Mouse (Mus musculus) monocyte, adult 2 months (primary cell): ENCODE data around the gene Plekha5.

Experiments used
- DNase-seq, 2 experiments: peaks; one replicate each; pipeline ENCODE4 v3.0.0; 2022; ENCODE audit warnings: low spot score in 2 of 2, low read depth in 1 of 2

Gene Plekha5

DNA sequence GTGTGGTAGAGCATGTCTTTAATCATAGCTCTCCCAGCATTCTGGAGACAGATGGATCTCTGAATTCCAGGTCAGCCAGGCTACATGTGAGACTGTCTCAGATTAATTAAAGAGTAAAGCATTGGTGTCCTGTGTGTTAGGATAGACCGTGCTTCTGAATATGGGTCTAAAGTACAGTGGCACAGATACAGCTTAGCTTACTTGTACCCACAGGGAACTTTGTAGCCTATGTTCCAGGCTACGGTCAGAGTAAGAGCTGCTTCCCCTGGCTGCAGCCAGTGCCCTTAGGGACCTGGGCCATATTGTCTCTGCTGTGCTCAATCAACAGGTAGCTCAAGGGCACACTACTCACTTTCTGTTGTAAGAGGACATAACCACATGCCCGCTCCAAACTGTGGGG, 30.5 kb downstream of the Plekha5 start:
- no peak for DNase-seq

GRCm38 (mm10) chr6:140455851-140456250, 32.0 kb downstream of the Plekha5 start:
- no peak for DNase-seq

- DNase-seq = no peak
Measured at GRCm38 (mm10) chr6:140456393-140457163, 32.7 kb downstream of the Plekha5 start.

DNA sequence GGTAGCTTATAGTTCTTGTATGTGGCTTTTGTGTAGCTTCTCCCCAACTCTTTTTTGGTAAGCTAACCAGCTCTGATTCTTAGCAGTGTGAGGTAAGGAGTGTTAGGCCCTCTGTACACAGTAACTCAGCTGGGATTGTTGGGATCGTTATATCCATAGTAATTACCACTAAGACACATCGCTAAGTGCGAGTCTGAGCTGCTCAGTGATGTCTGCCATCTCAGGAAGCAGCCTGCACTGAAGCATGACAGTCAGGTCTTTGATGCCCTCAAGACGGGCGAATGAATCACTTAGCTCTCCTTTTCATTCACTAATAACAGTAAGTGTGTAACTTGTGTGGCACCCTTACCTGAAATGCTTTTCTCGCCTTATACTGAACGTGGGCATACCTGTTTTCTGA, 36.5 kb downstream of the Plekha5 start:
- no peak for DNase-seq

DNA sequence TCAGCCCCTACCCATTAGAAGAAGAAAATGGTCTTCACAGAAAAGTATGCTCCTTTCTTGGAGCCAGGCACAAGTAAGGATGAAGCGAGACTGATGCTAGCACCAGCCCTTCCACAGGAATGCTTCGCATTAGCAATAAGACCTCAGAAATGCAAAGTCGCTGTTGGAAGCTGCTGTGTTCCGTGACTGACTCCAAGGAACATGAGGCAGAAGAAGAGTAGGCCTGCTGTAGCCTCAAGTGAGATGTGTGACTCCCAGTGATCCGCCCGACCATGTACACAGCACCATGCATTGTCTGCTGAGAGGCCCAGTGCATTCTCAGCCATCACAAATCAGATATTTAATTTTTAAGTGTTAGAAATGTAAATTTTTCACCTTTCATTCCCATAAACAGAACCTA, 41.0 kb downstream of the Plekha5 start:
- DNase-seq = no peak

- DNase-seq = no peak
Measured at GRCm38 (mm10) chr6:140465946-140466646, 42.2 kb downstream of the Plekha5 start.

DNA sequence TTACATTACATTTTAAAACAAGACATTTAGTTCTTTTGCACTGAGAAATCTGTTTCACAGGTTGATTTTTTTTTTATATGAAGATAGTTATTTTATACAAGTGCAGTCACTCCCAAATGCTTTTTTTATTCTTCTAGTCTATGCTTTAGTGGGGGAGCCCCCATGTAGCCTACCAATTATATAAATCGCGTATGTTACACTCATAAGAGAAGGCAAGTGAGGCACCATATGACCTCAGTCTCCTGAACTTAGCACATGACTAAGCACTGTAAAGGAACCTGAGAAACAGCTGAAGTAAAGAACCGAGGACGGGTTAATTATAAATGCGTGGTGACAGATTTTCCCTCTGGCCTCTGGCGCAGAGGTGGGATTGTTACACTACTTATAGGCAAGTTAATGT, 43.0 kb downstream of the Plekha5 start:
- DNase-seq = no peak

GRCm38 (mm10) chr6:140467851-140468250, 44.0 kb downstream of the Plekha5 start:
- DNase-seq = no peak

DNA sequence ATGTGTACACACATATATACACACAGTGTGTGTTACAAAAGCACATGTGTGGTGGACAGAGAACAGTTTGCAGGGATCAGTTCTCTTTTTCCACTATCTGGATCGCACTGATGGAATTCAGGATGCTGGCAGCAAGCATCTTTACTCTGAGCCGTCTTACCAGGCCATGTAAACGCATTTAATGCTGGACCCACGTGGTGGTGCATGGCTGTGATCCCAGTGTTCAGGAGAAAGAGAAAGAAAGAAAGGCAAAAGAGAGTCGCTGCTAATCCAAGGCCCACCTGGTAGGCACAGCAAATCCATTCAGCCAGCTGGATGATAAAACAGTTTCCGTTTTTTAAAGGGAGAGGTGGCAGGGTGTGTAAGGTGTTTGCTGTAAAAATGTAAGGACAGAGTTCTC, 45.9 kb downstream of the Plekha5 start:
- DNase-seq = no peak

DNA sequence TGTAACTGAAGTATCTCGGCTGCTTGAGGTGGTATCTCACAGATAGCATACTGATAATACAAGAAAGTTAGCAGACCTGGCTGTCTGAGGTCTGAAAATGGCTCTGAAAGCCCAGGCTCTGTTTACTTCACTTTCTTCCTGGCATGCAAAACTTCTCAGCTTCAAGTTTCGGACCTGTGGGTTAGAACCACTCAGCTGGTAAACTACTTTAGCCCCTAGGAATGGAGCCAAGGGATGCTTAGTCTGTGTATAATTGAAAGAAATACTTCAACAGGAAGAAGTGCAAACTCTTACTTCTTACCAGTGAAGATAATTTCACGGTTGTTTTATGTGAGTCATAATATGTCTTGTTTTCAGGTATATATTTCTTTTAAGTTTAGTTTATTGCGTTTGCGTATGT, 47.9 kb downstream of the Plekha5 start:
- DNase-seq = no peak

DNA sequence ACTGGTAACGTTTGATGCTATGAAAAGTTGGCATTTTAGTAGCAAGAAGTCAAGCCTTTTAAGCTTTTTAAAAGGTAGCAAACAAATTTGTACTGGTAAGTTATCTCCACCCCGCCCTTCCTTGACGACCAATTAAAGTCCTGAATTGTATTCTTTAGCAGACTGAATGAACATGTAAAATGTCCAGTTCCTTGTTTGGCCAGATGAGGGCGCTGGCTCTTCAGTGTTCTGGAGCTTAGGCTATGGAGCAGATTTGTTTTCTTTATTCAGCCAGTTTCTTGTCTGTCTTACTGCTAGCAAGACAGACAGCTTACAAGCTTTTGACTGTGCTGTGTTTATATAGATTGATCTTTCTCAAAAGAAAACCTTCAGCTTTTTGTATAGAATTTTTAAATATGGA, 48.5 kb downstream of the Plekha5 start:
- DNase-seq = no peak

DNA sequence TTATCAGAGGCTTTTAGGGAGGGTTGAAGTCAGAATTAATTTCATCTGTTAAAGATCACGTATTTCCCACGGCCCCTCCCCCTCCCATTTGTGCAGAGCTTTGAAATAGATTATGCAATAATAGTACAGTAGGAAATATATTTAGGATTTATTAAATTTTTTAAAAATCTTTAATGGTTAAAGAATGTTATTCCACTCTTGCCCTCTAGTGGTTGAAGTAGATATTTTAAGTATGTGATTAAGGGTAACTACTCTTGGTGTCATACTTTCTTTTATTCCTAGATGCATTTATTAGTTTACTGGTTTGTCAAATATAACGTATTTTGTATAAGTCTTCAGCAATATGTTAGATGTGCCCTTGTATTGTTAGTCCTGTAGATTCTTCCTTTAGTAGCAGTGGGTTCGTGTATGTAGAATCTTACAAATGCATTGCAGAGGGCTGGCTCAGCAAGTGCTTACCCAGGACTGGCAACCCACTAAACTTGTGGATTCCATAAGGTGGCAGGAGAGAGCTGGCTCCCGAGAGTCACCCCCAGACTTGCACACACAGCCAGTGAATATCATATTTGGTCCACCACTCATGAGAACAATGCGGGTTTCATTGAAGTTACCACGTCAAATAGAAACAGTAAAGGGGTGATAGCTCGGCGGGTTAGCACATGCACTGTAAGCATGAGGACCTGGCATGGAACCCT, 51.7 kb downstream of the Plekha5 start:
- no peak for DNase-seq

DNA sequence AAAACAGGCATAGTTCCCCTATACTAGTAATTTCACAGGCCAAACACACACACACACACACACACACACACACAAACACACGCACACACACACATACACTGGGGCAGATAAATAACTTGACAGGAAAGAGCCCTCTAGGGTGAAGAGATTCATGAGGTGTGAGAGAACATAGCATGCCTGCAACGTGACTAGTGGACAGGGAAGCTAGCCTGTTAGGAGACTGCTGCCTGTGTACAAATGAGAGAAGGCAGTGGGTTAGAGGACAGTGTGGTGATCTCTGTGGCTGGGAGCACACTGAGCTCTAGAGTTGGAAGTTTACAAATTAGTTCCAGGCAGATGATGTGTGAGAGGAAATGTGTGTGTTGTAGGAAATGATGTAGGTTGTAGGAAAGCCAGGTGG, 53.1 kb downstream of the Plekha5 start:
- DNase-seq = no peak

DNA sequence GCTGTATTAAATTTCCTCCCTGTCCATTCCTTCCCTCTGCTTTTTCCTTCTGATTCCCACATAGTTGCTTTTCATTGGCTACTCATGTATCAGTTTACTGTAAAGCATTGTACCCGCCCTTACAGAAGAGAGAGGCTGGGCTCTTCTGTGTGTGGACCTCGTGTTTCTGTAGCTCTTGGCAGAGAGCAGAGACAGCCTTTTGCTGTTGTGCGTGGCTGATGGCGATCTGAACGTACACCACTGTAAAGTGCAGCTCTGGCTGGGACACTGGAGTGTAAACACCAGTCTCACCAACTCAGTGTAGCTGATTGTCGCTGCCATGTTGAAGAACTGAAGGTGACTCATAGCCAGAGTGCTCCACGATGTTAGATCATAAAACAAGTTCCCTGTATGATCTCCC, 54.2 kb downstream of the Plekha5 start:
- DNase-seq = no peak

- DNase-seq = no peak
Measured at GRCm38 (mm10) chr6:140478943-140479342, 55.1 kb downstream of the Plekha5 start.

DNA sequence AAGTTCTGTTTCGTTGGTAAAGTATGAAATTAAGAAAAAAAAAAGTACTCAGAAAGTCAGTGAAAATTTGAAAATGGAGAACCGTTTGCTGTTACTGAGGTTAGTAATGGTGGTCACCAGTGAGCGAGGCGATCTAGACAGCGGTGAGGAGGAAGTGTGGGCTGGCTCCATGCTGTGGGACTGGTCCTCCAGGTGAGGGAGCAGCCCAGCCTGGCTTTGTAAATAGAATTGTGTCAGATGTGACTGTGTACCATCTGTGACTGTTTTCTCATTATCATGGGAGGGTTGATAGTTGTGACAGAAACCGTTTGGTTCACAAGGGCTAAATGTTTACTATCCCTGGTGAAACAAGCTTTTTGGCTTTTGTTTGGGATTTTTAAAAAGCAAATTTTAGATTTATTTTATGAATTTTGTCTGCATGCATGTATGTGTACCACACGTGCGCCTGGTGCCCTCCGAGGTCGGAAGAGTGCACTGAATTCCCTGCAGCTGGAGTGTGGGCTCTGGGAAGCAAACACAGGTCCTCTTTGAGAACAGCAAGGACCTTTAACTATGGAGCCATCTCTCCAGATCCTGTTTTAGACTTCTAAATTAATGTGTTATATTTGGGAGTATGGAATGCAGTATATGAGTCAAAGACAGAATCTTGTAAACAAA, 56.7 kb downstream of the Plekha5 start:
- DNase-seq = no peak

- DNase-seq = no peak
Measured at GRCm38 (mm10) chr6:140481701-140482460, 58.0 kb downstream of the Plekha5 start.

GRCm38 (mm10) chr6:140484170-140484569, 60.3 kb downstream of the Plekha5 start:
- DNase-seq = no peak

DNA sequence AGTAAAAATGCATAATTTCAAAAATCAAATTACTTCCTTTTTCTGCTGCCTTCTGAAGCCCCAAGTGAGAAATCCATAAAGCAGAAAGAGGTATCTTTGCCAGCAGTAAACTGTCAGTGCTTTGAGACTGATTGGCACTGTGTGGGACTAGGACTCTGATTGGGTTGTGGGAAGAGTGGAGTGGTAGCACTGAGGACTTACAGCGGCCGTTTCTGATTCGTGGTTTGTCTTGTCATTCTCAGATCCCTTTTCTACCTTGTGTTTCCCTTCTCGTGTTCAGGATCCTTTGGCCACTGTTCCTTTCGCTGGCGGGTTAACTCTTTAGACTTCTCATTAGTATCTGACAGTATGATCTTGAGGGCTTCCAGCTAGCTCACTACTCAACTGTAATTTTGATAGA, 61.8 kb downstream of the Plekha5 start:
- DNase-seq = no peak

DNA sequence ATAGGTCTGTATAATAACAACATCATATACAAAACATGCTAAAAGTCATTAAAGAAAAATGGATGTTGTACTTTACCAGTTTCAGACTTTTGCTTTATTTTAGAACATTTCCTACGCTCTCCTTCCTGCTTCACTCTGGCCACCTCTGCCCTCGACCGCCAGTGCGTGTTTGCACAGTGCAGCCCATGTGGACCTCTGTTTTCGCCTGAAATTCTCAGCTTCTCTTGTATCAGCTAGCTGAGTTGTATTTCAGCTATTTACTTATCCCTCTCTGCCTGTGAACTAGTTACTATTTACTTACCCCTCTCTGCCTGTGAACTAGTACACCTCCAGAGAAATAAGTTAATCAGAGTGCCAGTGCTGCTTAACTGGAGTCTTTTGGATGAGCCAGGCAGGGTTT, 62.8 kb downstream of the Plekha5 start:
- DNase-seq = no peak

DNA sequence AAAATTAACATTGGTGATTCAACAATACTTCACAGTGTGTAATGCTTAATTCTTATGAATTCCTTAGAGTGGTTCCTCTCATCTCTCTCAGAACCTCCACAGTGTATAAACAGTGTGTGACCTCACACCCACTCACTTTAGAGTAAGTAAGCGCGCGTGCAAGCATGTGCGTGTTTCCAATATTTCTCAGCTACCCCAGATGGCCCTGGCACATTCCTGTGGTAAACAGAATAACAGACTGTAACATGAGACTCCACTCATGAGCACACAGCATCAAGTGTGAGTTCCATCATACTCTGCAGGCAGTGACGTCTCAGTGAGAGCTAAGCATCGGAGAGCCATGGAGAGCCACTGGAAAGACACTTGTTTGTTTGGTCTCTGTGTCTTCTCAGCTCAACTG, 63.6 kb downstream of the Plekha5 start:
- DNase-seq = no peak
